ENCODE assay signal across 12 mouse cellular contexts in the genomic region with DNA sequence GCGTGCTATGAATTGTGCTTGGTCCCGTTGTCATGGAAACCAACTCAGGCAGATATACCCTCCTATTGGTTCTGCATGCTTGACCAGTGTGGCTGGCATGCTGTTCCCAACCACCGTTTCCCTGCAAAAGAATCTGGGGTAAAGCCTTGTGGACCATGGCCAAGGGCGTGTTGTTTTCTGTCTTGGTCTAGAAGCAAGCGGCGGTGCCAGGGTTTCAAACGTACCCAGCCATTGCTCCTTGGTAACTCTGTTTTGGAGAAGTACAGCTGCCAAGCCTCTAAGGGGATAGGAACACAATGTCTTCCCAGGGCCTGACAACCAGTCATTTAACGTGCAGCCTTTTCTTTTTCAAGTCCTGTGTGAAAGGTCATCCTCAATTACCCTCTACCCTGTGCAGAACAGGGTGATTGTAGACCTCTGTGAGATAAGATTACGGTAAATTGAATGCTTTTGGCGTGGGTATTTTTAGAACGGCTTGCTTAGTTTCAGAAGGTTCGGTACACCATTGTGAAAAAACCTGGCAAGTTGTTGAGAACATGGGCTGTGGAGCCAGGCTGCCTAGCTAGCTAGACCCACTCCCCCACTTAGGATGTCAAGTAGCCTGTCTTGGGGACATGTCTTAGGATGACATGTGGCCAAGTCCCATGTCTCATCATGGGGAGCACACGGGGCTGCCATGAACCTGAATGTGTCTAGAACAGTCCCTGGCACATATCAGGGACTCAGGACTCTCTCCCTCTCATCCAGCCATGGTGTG. TPM values are rescaled to one million over a fixed set of nuclear protein-coding genes. Genes with fewer than 3 reads are reported as not detected.
DNase-seq lines count a peak whose midpoint lies in the region; ATAC-seq lines count a peak whose summit lies in the region.
"Had no signal": no experiment of that assay in that cellular context is flagged by ENCODE, and none has a peak within 500 bp of the region (broad histone marks: within the 10 kb centered on the region; RNA-seq: fewer than 3 reads in every experiment).

No protein-coding gene starts in this region.

- H3K27ac ChIP-seq in hindbrain, embryonic 14.5 days: no peak overlapping the region
- H3K27ac ChIP-seq: heart, embryonic 15.5 days; liver, embryonic 14.5 days had no signal

- 47% methylated on average over 13 of the region's 13 CpGs for WGBS in hindbrain, embryonic 14.5 days

- peaks cover 53% of the 10 kb centered on the region for H3K4me1 ChIP-seq in megakaryocyte, embryonic 14.5 days
- H3K4me1 ChIP-seq in hindbrain, embryonic 14.5 days (replicated peaks; ENCODE audit: control insufficient read depth, insufficient read depth, low read length): peaks cover 15% of the 10 kb centered on the region

- H3K4me3 ChIP-seq in megakaryocyte, embryonic 14.5 days (replicated peaks): peak overlapping the region; percentile 14
- no peak overlapping the region for H3K4me3 ChIP-seq in hindbrain, embryonic 14.5 days (replicated peaks; ENCODE audit: low read length)
- H3K4me3 ChIP-seq: heart, embryonic 15.5 days had no signal

- peaks cover 34% of the 10 kb centered on the region for H3K27me3 ChIP-seq in megakaryocyte, embryonic 14.5 days (replicated peaks)
- H3K27me3 ChIP-seq in hindbrain, embryonic 14.5 days (ENCODE audit: control insufficient read depth, insufficient read depth, low read length): peaks cover 40% of the 10 kb centered on the region

- peak; percentile 57 for DNase-seq in cerebellum, adult 9-11 months
- no peak for DNase-seq in cerebellum, adult 11 months
- peak; percentile 63 for DNase-seq in hindbrain, embryonic 14.5 days (ENCODE audit: low spot score)
- DNase-seq in right cerebral cortex, postnatal 10 days (ENCODE audit: low spot score in 2 of 2): peak; percentile 88 to 92
- DNase-seq in MN1 (ENCODE audit: low spot score): no peak
- DNase-seq in retina, postnatal 1 day: no peak

- no peak for ATAC-seq in megakaryocyte, adult 5-6 weeks (ENCODE audit: poor library complexity, severe bottlenecking)
- ATAC-seq in hindbrain, embryonic 14.5 days (ENCODE audit: low FRiP score): peak; percentile 63; the same call in 1 of the 2 replicates

- H3K36me3 ChIP-seq in megakaryocyte, embryonic 14.5 days (replicated peaks; ENCODE audit: low read length): no peaks in the 10 kb centered on the region
- H3K36me3 ChIP-seq in hindbrain, embryonic 14.5 days (replicated peaks; ENCODE audit: control insufficient read depth, insufficient read depth): no peaks in the 10 kb centered on the region
- H3K36me3 ChIP-seq: heart, embryonic 15.5 days had no signal

- H3K4me2 ChIP-seq in hindbrain, embryonic 14.5 days (replicated peaks): no peak overlapping the region
- H3K4me2 ChIP-seq: heart, embryonic 15.5 days had no signal

- H3K9ac ChIP-seq in hindbrain, embryonic 14.5 days: no peak overlapping the region
- H3K9ac ChIP-seq: heart, embryonic 15.5 days; liver, embryonic 14.5 days had no signal

- no peaks in the 10 kb centered on the region for H3K9me3 ChIP-seq in megakaryocyte, embryonic 14.5 days
- no peaks in the 10 kb centered on the region for H3K9me3 ChIP-seq in hindbrain, embryonic 14.5 days (ENCODE audit: control insufficient read depth, low read length)
- H3K9me3 ChIP-seq: heart, embryonic 15.5 days had no signal

RNA-seq across cellular contexts. Expression of gene Mt1, which starts 10.6 kb away (rescaled TPM):
- polyA plus RNA-seq in megakaryocyte, embryonic 14.5 days (2012; ENCODE audit: insufficient read depth, low replicate concordance): 627 and 878 TPM in 2 replicates
- 18.6 and 24.3 TPM in 2 replicates for total RNA-seq in megakaryocyte, adult 5-6 weeks (2015)
- total RNA-seq in megakaryocyte, adult 5-6 weeks (2017): 32.5 and 48.1 TPM in 2 replicates
- 59.7 and 75.2 TPM in 2 replicates for polyA plus RNA-seq in hindbrain, embryonic 14.5 days (2014; fragmentation: Nextera tagmentation; extraction: Ambion mirVana)

RNA-seq across cellular contexts. Expression of gene Mt2, which starts 17.0 kb away (rescaled TPM):
- 368 and 523 TPM in 2 replicates for polyA plus RNA-seq in megakaryocyte, embryonic 14.5 days (2012; ENCODE audit: insufficient read depth, low replicate concordance)
- total RNA-seq in megakaryocyte, adult 5-6 weeks (2015): 0.76 and 2.8 TPM in 2 replicates
- total RNA-seq in megakaryocyte, adult 5-6 weeks (2017): 2.0 and 4.2 TPM in 2 replicates
- polyA plus RNA-seq in hindbrain, embryonic 14.5 days (2014; fragmentation: Nextera tagmentation; extraction: Ambion mirVana): 15.7 and 16.9 TPM in 2 replicates

RNA-seq across cellular contexts. Expression of gene Nup93, which starts 24.9 kb away (rescaled TPM):
- polyA plus RNA-seq in megakaryocyte, embryonic 14.5 days (2012; ENCODE audit: insufficient read depth, low replicate concordance): 3.1 and 3.3 TPM in 2 replicates
- 15.8 and 17.7 TPM in 2 replicates for total RNA-seq in megakaryocyte, adult 5-6 weeks (2015)
- 22.9 and 24.1 TPM in 2 replicates for total RNA-seq in megakaryocyte, adult 5-6 weeks (2017)
- 58.9 and 63.3 TPM in 2 replicates for polyA plus RNA-seq in hindbrain, embryonic 14.5 days (2014; fragmentation: Nextera tagmentation; extraction: Ambion mirVana)

RNA-seq across cellular contexts. Expression of gene Mt3, which starts 37.0 kb away (rescaled TPM):
- polyA plus RNA-seq in megakaryocyte, embryonic 14.5 days (2012; ENCODE audit: insufficient read depth, low replicate concordance): not detected in 2 replicates
- total RNA-seq in megakaryocyte, adult 5-6 weeks (2015): not detected in 2 replicates
- total RNA-seq in megakaryocyte, adult 5-6 weeks (2017): not detected in 2 replicates
- 215 and 245 TPM in 2 replicates for polyA plus RNA-seq in hindbrain, embryonic 14.5 days (2014; fragmentation: Nextera tagmentation; extraction: Ambion mirVana)

RNA-seq across cellular contexts. Expression of gene Mt4, which starts 52.5 kb away (rescaled TPM):
- polyA plus RNA-seq in megakaryocyte, embryonic 14.5 days (2012; ENCODE audit: insufficient read depth, low replicate concordance): not detected in 2 replicates
- not detected in 2 replicates for total RNA-seq in megakaryocyte, adult 5-6 weeks (2015)
- not detected in 2 replicates for total RNA-seq in megakaryocyte, adult 5-6 weeks (2017)
- not detected in 2 replicates for polyA plus RNA-seq in hindbrain, embryonic 14.5 days (2014; fragmentation: Nextera tagmentation; extraction: Ambion mirVana)
- polyA plus RNA-seq: cerebellum, adult 2 months; heart, embryonic 15.5 days; small intestine, adult 2 months had no signal

Comparison
In these comparisons a context has a peak if more than half of its experiments do, and no peak if none do; other contexts are left out.
1. DNase-seq: peak in cerebellum, adult 9-11 months (single experiment), hindbrain, embryonic 14.5 days (single experiment) and right cerebral cortex, postnatal 10 days (2 of 2); none in cerebellum, adult 11 months (single experiment), MN1 (single experiment) and retina, postnatal 1 day (single experiment).
2. RNA of gene Mt2, which starts 17.0 kb away (polyA plus RNA-seq): 368 to 523 TPM in megakaryocyte, embryonic 14.5 days; 15.7 to 16.9 TPM in hindbrain, embryonic 14.5 days; every median in the first group is over 10 times any median in the second.
3. RNA of gene Nup93, which starts 24.9 kb away (polyA plus RNA-seq): 58.9 to 63.3 TPM in hindbrain, embryonic 14.5 days; 3.1 to 3.3 TPM in megakaryocyte, embryonic 14.5 days; every median in the first group is over 10 times any median in the second.